Mouse (Mus musculus) urinary bladder, postnatal 0 days (tissue): ENCODE measurements around the gene Raver1. TPM values are rescaled to one million over a fixed set of nuclear protein-coding genes. Genes with fewer than 3 reads are reported as not detected.

Source experiments
- microRNA counts: library from miRNA; unstranded; fragments of <30 nt; microRNA quantifications from one replicate; lab custom pipeline; 2016
- microRNA-seq: library from miRNA; unstranded; fragments of <30 nt; microRNA quantifications from one replicate; pipeline ENCODE4, GENCODE M21; 2016
- polyA plus RNA-seq: library from polyadenylated mRNA; unstranded; fragments of >200 nt; fragmentation: Nextera tagmentation; extraction: Ambion mirVana; gene quantifications from 2 replicates; pipeline ENCODE4 v1.2.1, GENCODE M21; 2015

Gene Raver1
- 21.1 and 26.9 TPM in 2 replicates for polyA plus RNA-seq

DNA sequence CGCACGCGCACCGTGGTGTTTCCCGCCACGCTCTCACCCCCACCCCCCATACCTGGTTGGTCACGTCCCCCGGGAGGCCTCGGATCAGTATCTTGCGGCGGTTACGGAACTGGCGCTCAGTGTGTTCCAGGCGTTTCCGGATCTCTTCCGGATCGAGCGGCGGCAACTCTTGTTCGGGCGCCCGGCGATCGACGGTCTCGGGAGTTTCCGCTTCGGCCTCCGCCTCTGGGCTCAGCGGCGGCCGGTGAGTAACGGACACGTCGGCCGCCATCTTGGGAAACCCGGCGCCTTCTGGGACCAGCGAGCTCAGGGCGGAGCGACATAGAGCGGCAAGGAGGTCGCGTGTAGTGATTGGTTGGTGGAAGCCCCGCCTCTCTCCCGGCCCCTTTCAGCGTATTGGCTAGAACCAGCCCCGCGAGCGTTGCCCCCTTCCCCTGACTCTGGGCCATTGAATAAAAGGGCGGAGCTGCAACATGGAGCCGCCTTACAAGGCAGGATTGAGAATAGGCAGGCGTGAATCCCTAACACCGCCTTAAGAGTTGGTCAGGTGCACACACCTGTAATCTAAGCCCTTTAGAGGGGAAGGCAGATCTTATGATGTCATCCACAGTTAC is at the start of gene Raver1, which contains the start of gene Gm38431:
TSS of gene Raver1 (minus strand) at position 302 of the 614 bp plus-strand sequence.
TSS of gene Gm38431 (minus strand) at position 291 of the 614 bp plus-strand sequence.

DNA sequence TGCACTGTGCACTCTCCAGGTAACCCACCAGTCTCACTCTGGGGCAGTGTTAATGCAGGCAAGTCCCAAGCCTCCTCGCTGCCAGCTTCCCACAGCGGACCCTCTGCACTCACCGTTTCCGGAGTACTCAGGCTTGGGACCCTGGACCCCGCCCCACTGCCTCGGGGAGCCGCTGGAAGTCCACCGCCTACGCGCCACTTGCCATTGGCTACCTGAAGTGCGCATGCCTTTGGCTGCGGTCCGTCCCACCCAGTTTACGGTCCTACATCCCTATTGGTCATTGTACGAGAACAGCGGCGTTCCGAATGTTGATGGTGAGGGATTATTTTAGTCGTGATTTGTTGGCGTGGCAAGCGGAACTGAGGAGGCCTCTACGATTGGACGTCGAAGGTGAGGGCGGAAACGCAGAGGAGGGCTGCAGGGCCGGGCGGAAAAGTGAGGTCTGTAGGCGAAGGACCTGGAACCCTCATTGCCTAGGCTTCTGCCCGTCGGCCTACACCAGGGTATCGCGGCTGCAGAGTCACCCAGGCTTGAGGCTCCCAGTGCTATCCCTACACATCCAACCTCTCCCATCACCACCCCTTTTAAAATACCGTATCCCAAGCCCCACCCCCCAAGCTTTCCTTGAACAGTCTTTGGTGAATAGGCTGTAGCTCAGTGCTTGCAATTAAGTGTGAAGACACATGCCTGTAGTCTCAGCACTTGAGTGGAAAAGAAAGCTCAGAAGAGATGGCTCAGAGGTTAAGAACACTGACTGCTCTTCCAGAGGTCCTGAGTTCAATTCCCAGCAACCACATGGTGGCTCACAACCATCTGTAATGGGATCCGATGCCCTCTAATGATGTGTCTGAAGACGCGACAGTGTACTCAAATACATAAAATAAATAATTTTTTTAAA is 39.5 kb upstream of the Raver1 start, which contains the start of gene Tyk2:
TSS of gene Tyk2 (minus strand) at position 185 of the 898 bp plus-strand sequence.

DNA sequence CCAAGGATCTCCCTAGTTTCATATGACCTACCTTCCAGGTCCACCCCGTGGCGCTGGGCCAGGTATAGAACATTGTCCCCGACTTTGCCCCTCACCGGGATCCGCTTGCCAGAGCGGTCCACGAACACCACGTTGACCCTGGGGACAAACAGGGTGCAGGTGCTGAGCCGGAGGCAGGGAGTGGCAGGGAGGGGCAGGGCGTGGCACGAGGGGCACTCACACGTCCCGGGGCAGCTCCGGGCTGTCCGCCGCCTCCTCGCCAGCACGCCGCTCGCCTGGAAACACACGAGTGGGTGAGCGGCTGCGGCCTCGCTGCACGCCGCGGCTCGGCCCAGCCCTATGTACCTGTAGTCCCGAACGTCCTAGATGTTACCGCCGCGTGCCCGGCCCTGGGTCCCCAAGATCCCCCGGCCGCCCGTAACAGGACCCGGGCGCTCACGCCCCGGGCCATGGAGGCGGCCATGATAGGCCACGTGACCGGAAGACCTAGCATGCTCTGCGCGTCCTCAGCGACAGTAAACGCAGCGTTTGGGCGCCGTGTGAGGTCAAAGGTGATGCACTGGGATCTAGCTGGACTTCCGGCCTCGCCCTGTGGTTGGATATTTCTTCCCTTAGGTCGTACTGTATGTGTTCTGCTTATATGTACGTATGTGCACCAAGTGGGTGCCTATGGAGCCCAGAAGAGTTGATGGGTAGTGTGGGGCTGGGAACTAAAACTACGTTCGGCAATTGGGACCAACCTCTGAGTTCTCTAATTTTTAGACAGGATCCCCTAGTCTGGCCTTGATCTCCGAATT is 18.6 kb downstream of the Raver1 start, which contains the start of the genes Gm49373 and Fdx1l:
TSS of gene Gm49373 (minus strand) at position 53 of the 797 bp plus-strand sequence.
TSS of gene Fdx1l (minus strand) at position 571 of the 797 bp plus-strand sequence.

DNA sequence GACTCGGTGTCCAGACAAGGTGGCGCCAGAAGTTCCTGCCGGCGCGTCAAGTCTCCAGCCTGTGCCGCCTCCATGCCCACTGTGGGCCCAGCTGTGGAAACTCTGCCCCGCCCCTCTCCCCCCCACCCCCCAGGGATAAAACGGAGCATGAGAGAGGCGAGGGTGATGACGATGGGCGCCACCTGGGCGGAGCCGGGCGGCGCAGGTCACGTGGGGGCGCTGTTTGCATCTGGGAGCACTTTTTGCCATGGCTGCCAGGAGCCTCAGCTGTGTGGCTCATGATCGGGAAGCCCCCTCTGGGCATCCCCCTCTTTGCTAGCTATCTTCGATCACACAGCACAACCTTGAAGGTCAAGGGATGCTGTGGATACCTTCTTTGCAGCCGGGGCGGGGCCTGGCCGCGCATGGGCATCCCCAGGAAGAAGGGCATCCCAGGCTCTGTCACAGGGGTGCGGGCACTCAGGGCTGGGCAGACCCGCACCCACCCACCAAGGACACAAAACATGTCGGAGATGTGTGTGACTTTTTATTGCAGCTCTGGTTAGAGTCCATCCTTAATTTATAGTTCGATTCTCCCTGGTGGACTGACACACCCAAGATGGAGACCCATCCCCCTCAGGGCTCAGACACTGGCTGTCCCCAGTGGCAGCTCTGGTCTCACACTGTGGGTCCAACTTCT is 24.7 kb downstream of the Raver1 start, which contains the start of gene Zglp1:
TSS of gene Zglp1 (minus strand) at position 88 of the 679 bp plus-strand sequence.

DNA sequence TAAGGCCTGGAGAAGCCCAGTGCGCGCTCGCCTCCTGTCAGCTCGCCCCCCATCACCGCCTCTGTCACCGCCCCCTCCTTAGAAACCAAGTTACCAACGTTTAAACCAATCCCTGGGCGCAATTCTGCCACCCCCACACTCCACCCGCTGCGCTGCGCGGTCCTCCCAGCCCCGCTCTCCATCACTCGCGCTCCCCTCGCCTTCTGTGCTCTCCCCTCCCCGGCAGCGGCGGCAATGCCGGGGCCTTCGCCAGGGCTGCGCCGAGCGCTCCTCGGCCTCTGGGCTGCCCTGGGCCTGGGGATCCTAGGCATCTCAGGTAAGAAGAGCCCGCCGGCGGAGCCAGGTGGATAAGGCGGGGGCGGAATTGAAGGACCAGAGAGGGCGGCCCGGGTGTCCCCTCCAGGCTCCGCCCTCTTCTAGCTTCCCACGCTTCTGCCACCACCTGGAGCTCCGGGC is 59.9 kb downstream of the Raver1 start, which contains the start of gene Icam5:
TSS of gene Icam5 (plus strand) at position 178 of the 456 bp plus-strand sequence.

DNA sequence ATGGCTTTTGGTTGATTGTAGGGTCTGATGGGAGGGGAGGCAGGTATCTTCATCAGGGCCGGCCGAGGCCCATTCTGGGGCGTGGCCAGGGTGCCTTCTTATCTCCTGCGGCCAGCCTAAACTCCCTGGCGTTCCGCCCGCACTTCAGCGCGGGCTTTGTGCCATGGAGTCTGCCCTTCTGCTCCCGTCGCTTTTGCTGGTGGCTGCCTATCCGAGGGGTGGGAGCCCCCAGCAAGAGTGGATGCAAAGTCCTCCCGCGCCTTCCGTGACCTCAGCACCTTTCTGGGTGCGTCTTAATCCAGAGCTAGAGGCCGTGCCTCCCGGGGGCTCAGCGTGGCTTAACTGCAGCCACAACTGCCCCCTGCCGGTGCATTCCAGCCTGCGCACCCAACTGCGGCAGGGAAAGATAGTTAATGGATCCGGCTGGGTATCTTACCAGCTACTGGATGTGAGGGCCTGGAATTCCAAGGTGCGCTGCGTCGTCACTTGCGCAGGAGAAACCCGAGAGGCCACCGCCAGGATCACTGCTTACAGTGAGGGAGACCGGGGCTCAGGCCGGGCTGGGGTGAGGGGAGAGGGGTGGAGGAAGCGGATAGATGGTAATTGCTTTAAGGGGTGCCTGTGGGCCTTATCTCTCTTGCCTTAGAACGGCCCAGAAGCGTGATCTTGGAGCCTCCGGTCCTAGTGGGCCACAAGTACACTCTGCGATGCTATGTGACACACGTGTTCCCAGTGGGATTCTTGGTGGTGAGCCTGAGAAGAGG is 62.3 kb downstream of the Raver1 start, which contains the start of gene Icam4:
TSS of gene Icam4 (plus strand) at position 83 of the 764 bp plus-strand sequence.

MicroRNA genes within 50 kb of the gene (microRNA counts, 519-probe panel; counts per million panel counts)
- 3,491 counts per million, percentile 59 among the panel's probes with 10 or more counts for microRNA mmu-miR-1900 (lab: Ali Mortazavi, UCI)

Small RNAs within 50 kb of the gene (microRNA-seq; reads per million reads assigned to microRNA genes)
- gene Mir1900: not detected
- not detected for gene Mir7082

Other genes with a start within 250 kb of the Raver1 start
- 11.9 and 16.2 TPM in 2 replicates for gene A230050P20Rik, start 223.4 kb downstream of the Raver1 start, polyA plus RNA-seq
- gene Angptl6, start 212.3 kb downstream of the Raver1 start, polyA plus RNA-seq: 9.4 and 11.5 TPM in 2 replicates
- 36.3 and 39.8 TPM in 2 replicates for gene Ppan, start 203.8 kb downstream of the Raver1 start, polyA plus RNA-seq
- gene Eif3g, start 193.4 kb downstream of the Raver1 start, polyA plus RNA-seq: 215 and 220 TPM in 2 replicates
- gene Dnmt1, start 132.1 kb downstream of the Raver1 start, polyA plus RNA-seq: 19.8 and 22.3 TPM in 2 replicates
- 42.4 and 46.4 TPM in 2 replicates for gene S1pr2, start 115.2 kb downstream of the Raver1 start, polyA plus RNA-seq
- gene Mrpl4, start 89.3 kb downstream of the Raver1 start, polyA plus RNA-seq: 98.2 and 105 TPM in 2 replicates
- gene Icam1, start 76.0 kb downstream of the Raver1 start, polyA plus RNA-seq: 15.9 and 21.2 TPM in 2 replicates
- gene Icam4, start 62.6 kb downstream of the Raver1 start, polyA plus RNA-seq: 0.82 and 0.83 TPM in 2 replicates
- 0.08 and 0.14 TPM in 2 replicates for gene Icam5, start 59.9 kb downstream of the Raver1 start, polyA plus RNA-seq
- not detected in 2 replicates for gene Zglp1, start 24.9 kb downstream of the Raver1 start, polyA plus RNA-seq
- 0.19 and 0.22 TPM in 2 replicates for gene Gm49373, start 18.9 kb downstream of the Raver1 start, polyA plus RNA-seq
- gene Fdx1l, start 18.4 kb downstream of the Raver1 start, polyA plus RNA-seq: 45.2 and 48.2 TPM in 2 replicates
- 0.52 and 0.77 TPM in 2 replicates for gene Gm38431, start within 50 bp of the Raver1 start, polyA plus RNA-seq
- 9.0 and 9.8 TPM in 2 replicates for gene Tyk2, start 39.2 kb upstream of the Raver1 start, polyA plus RNA-seq
- gene Cdc37, start 58.0 kb upstream of the Raver1 start, polyA plus RNA-seq: 166 and 173 TPM in 2 replicates
- 3.7 and 4.5 TPM in 2 replicates for gene Pde4a, start 73.7 kb upstream of the Raver1 start, polyA plus RNA-seq
- gene Keap1, start 147.4 kb upstream of the Raver1 start, polyA plus RNA-seq: 38.9 and 41.2 TPM in 2 replicates
- 0.08 and 0.11 TPM in 2 replicates for gene S1pr5, start 156.4 kb upstream of the Raver1 start, polyA plus RNA-seq
- 20.9 and 25.4 TPM in 2 replicates for gene Atg4d, start 173.3 kb upstream of the Raver1 start, polyA plus RNA-seq
- 8.3 and 8.4 TPM in 2 replicates for gene Kri1, start 196.0 kb upstream of the Raver1 start, polyA plus RNA-seq
- 27.9 and 29.2 TPM in 2 replicates for gene Cdkn2d, start 199.4 kb upstream of the Raver1 start, polyA plus RNA-seq
- gene Ap1m2, start 220.3 kb upstream of the Raver1 start, polyA plus RNA-seq: 24.7 and 28.5 TPM in 2 replicates
- gene Slc44a2, start 228.7 kb upstream of the Raver1 start, polyA plus RNA-seq: 106 and 120 TPM in 2 replicates